Comparison of ENCODE assay signal across 8 mouse cellular contexts in genomic region chr15:84298804-84299370, GRCm38 (mm10). TPM values are rescaled to one million over a fixed set of nuclear protein-coding genes. Genes with fewer than 3 reads are reported as not detected.
DNase-seq lines count a peak whose midpoint lies in the region; ATAC-seq lines count a peak whose summit lies in the region.

No protein-coding gene starts in this region.

- intact Hi-C loops in heart, postnatal 36 days (cut with DNase I) = loop anchor here (5.0 kb wide), 1 partner anchor 118 kb away; no protein-coding TSS in a partner anchor
- intact Hi-C loops in gastrocnemius, postnatal 36 days (cut with DNase I) = no loop called here

- no peak overlapping the region for H3K27ac ChIP-seq in embryonic facial prominence, embryonic 11.5 days (replicated peaks; ENCODE audit: low read depth, low read length)
- H3K27ac ChIP-seq in intestine, embryonic 15.5 days = no peak overlapping the region
- H3K27ac ChIP-seq in midbrain, embryonic 15.5 days = peak overlapping the region; percentile 81

- no peaks in the 10 kb centered on the region for H3K9me3 ChIP-seq in embryonic facial prominence, embryonic 11.5 days (replicated peaks; ENCODE audit: control insufficient read depth, low read length)
- H3K9me3 ChIP-seq in intestine, embryonic 15.5 days = no peaks in the 10 kb centered on the region
- no peaks in the 10 kb centered on the region for H3K9me3 ChIP-seq in midbrain, embryonic 15.5 days

- no peak overlapping the region for H3K9ac ChIP-seq in embryonic facial prominence, embryonic 11.5 days (replicated peaks; ENCODE audit: low read length)
- no peak overlapping the region for H3K9ac ChIP-seq in intestine, embryonic 15.5 days
- H3K9ac ChIP-seq in midbrain, embryonic 15.5 days = no peak overlapping the region; the same call in 1 of the 2 replicates

- WGBS in embryonic facial prominence, embryonic 11.5 days = 21% methylated on average over 13 of the region's 13 CpGs
- 41% methylated on average over 13 of the region's 13 CpGs for WGBS in intestine, embryonic 15.5 days
- 19% methylated on average over 13 of the region's 13 CpGs for WGBS in midbrain, embryonic 15.5 days

- DNase-seq in left cerebral cortex, adult 11 months (ENCODE audit: low spot score) = peak; percentile 61
- DNase-seq in left cerebral cortex, adult 18-20 months (ENCODE audit: low spot score in 2 of 2) = no peak
- peak; percentile 55 for DNase-seq in embryonic facial prominence, embryonic 11.5 days (ENCODE audit: low spot score)
- DNase-seq in heart, postnatal 36 days = no peak
- no peak for DNase-seq in gastrocnemius, postnatal 36 days
- DNase-seq in gastrocnemius, postnatal 4 days (ENCODE audit: low spot score in 2 of 2) = no peak

- no peaks in the 10 kb centered on the region for H3K36me3 ChIP-seq in embryonic facial prominence, embryonic 11.5 days (replicated peaks; ENCODE audit: control insufficient read depth, insufficient read depth, low read depth, low read length)
- no peaks in the 10 kb centered on the region for H3K36me3 ChIP-seq in intestine, embryonic 15.5 days
- H3K36me3 ChIP-seq in midbrain, embryonic 15.5 days (replicated peaks) = no peaks in the 10 kb centered on the region

- no peaks in the 10 kb centered on the region for H3K27me3 ChIP-seq in embryonic facial prominence, embryonic 11.5 days (ENCODE audit: control insufficient read depth, insufficient read depth, low read length)
- H3K27me3 ChIP-seq in intestine, embryonic 15.5 days (replicated peaks) = no peaks in the 10 kb centered on the region
- no peaks in the 10 kb centered on the region for H3K27me3 ChIP-seq in midbrain, embryonic 15.5 days (replicated peaks)

- no peak overlapping the region for H3K4me3 ChIP-seq in embryonic facial prominence, embryonic 11.5 days (ENCODE audit: low read depth, low read length)
- H3K4me3 ChIP-seq in intestine, embryonic 15.5 days (replicated peaks) = no peak overlapping the region
- H3K4me3 ChIP-seq in midbrain, embryonic 15.5 days = no peak overlapping the region

- no peak; the same call in 1 of the 2 replicates for ATAC-seq in embryonic facial prominence, embryonic 11.5 days (replicated peaks; ENCODE audit: insufficient number of reproducible peaks, low FRiP score, low TSS enrichment, low read depth)
- ATAC-seq in intestine, embryonic 15.5 days = peak; percentile 61; the same call in 1 of the 2 replicates
- ATAC-seq in midbrain, embryonic 15.5 days (replicated peaks) = peak; percentile 24; the same call in 1 of the 2 replicates

- peaks cover 11% of the 10 kb centered on the region for H3K4me1 ChIP-seq in embryonic facial prominence, embryonic 11.5 days (ENCODE audit: control insufficient read depth, insufficient read depth, low read length)
- H3K4me1 ChIP-seq in intestine, embryonic 15.5 days (replicated peaks) = peaks cover 38% of the 10 kb centered on the region
- H3K4me1 ChIP-seq in midbrain, embryonic 15.5 days = peaks cover 59% of the 10 kb centered on the region

- no peak overlapping the region for H3K4me2 ChIP-seq in embryonic facial prominence, embryonic 11.5 days (ENCODE audit: low read depth, low read length)
- no peak overlapping the region for H3K4me2 ChIP-seq in intestine, embryonic 15.5 days (replicated peaks)
- H3K4me2 ChIP-seq in midbrain, embryonic 15.5 days = peak overlapping the region; percentile 31

RNA-seq across cellular contexts. Expression of gene Parvg, which starts 24.9 kb away (rescaled TPM):
- total RNA-seq in left cerebral cortex, adult 18-20 months (2021) = 10 to 100 TPM; 12.5 to 14.9 TPM
- polyA plus RNA-seq in embryonic facial prominence, embryonic 11.5 days (2014; fragmentation: Nextera tagmentation; extraction: Ambion mirVana) = 0.42 and 1.2 TPM in 2 replicates
- polyA plus RNA-seq in intestine, embryonic 15.5 days (2015; fragmentation: Nextera tagmentation; extraction: Ambion mirVana) = 3.0 and 3.8 TPM in 2 replicates
- polyA plus RNA-seq in midbrain, embryonic 15.5 days (2015; fragmentation: Nextera tagmentation; extraction: Ambion mirVana) = 0.86 and 0.89 TPM in 2 replicates
- total RNA-seq in heart, postnatal 36 days (2021) = 1 to 10 TPM; 1.1 to 2.5 TPM
- total RNA-seq in gastrocnemius, postnatal 36 days (2021) = under 1 TPM; 0.74 to 0.97 TPM
- 1 to 10 TPM; 2.8 to 3.8 TPM for total RNA-seq in gastrocnemius, postnatal 4 days (2021)

Comparison
In these comparisons a context has a peak if more than half of its experiments do, and no peak if none do; other contexts are left out.
1. DNase-seq: peak in left cerebral cortex, adult 11 months (single experiment) and embryonic facial prominence, embryonic 11.5 days (single experiment); none in left cerebral cortex, adult 18-20 months (0 of 2), heart, postnatal 36 days (0 of 2), gastrocnemius, postnatal 36 days (0 of 2) and gastrocnemius, postnatal 4 days (0 of 2).